In genomic region chr7:71368543-71369181, GRCm38 (mm10) we compare ENCODE assay signal across 17 mouse cellular contexts. TPM values are rescaled to one million over a fixed set of nuclear protein-coding genes. Genes with fewer than 3 reads are reported as not detected.
DNase-seq lines count a peak whose midpoint lies in the region; ATAC-seq lines count a peak whose summit lies in the region.
"Had no signal": no experiment of that assay in that cellular context is flagged by ENCODE, and none has a peak within 500 bp of the region (broad histone marks: within the 10 kb centered on the region; RNA-seq: fewer than 3 reads in every experiment).

No protein-coding gene starts in this region.

- no peaks in the 10 kb centered on the region for H3K36me3 ChIP-seq in kidney, embryonic 16.5 days (ENCODE audit: insufficient read depth, low read length)
- H3K36me3 ChIP-seq: G1E; hindbrain, embryonic 10.5 days had no signal

- intact Hi-C loops in left cerebral cortex, postnatal 36 days (cut with DNase I) = no loop called here

- peak; percentile 67 for ATAC-seq in kidney, embryonic 16.5 days (ENCODE audit: low FRiP score, low TSS enrichment)

- peaks cover 7% of the 10 kb centered on the region; the same call in 1 of the 2 replicates for H3K4me1 ChIP-seq in kidney, embryonic 16.5 days (ENCODE audit: insufficient read depth, low read length)

- no peaks in the 10 kb centered on the region for H3K27me3 ChIP-seq in kidney, embryonic 16.5 days (ENCODE audit: insufficient read depth, low read length)

- WGBS in kidney, embryonic 16.5 days = 71% methylated on average over 13 of the region's 13 CpGs

- H3K9ac ChIP-seq in kidney, embryonic 16.5 days (replicated peaks; ENCODE audit: low read length) = no peak overlapping the region

- no peak overlapping the region for H3K4me2 ChIP-seq in kidney, embryonic 16.5 days (replicated peaks; ENCODE audit: low read depth, low read length)

- no peaks in the 10 kb centered on the region for H3K9me3 ChIP-seq in kidney, embryonic 16.5 days (ENCODE audit: low read length)
- H3K9me3 ChIP-seq: hindbrain, embryonic 10.5 days had no signal

- no peak overlapping the region for H3K4me3 ChIP-seq in kidney, embryonic 16.5 days (ENCODE audit: low read length)
- H3K4me3 ChIP-seq: hindbrain, embryonic 10.5 days had no signal

- peak overlapping the region; percentile 67 for H3K27ac ChIP-seq in kidney, embryonic 16.5 days (ENCODE audit: low read length)
- H3K27ac ChIP-seq: hindbrain, embryonic 10.5 days had no signal

- DNase-seq in heart, adult 11 months = peak; percentile 91
- no peak for DNase-seq in heart, adult 18-20 months
- no peak for DNase-seq in kidney, postnatal 25 days
- DNase-seq in kidney, postnatal 10 days = peak; percentile 54
- DNase-seq in lung, postnatal 36 days = peak; percentile 85
- DNase-seq in left cerebral cortex, postnatal 36 days (ENCODE audit: low spot score in 2 of 2) = no peak
- DNase-seq: adrenal gland, postnatal 36 days; cerebellum, adult 18-20 months; thymus, postnatal 14 days had no signal

RNA-seq across cellular contexts. Expression of gene Gm10295, which starts 17.4 kb away (rescaled TPM):
- not detected for total RNA-seq in heart, adult 18-20 months (2021)
- not detected in 2 replicates for polyA plus RNA-seq in kidney, embryonic 16.5 days (2015; fragmentation: Nextera tagmentation; extraction: Ambion mirVana)
- total RNA-seq in left cerebral cortex, postnatal 36 days (2021) = not detected
- total RNA-seq: adrenal gland, postnatal 36 days; left cerebral cortex, adult 8-10 months; liver, adult 2 months; megakaryocyte, adult 5-6 weeks; neutrophil, adult 5-6 weeks had no signal
- polyA plus RNA-seq: C2C12; G1E; liver, adult 2 months had no signal

Comparison
In these comparisons a context has a peak if more than half of its experiments do, and no peak if none do; other contexts are left out.
1. DNase-seq: peak in heart, adult 11 months (single experiment), kidney, postnatal 10 days (single experiment) and lung, postnatal 36 days (single experiment); none in heart, adult 18-20 months (0 of 2), kidney, postnatal 25 days (0 of 2) and left cerebral cortex, postnatal 36 days (0 of 2).